Mouse (Mus musculus) E14TG2a.4 (cell line): ENCODE measurements around the gene Lsm10.

ENCODE experiments used
- H3K27me3 ChIP-seq: 2 replicates; pipeline ENCODE4 v1.6.1; 2014; ENCODE audit warnings: low read length, control low read depth; ENCODE audit not compliant: insufficient read depth
- H3K36me3 ChIP-seq: 2 replicates; pipeline ENCODE4 v1.6.1; 2014; ENCODE audit warnings: low read length, control low read depth; ENCODE audit not compliant: insufficient read depth
- H3K4me1 ChIP-seq: replicated peaks from 2 replicates; pipeline ENCODE4 v1.6.1; 2014; ENCODE audit warnings: low read depth, low read length, control low read depth
- H3K4me3 ChIP-seq: replicated peaks from 2 replicates; pipeline ENCODE4 v1.5.1; 2014; ENCODE audit warnings: mild to moderate bottlenecking, low read length
- H3K9me3 ChIP-seq: 2 replicates; pipeline ENCODE4 v1.6.1; 2014; ENCODE audit warnings: low read length, control low read depth
- CTCF ChIP-seq: conservative IDR thresholded peaks from 2 replicates; pipeline ENCODE4 v1.5.1; 2014; ENCODE audit warnings: low read length
- NANOG ChIP-seq: IDR thresholded peaks from 2 replicates; pipeline ENCODE4 v1.6.1; 2014; ENCODE audit warnings: borderline replicate concordance, low read length, mixed read lengths
- POU5F1 ChIP-seq: IDR thresholded peaks from 2 replicates; pipeline ENCODE4 v1.6.1; 2014; ENCODE audit warnings: low read length, borderline replicate concordance

The Lsm10 gene

DNA sequence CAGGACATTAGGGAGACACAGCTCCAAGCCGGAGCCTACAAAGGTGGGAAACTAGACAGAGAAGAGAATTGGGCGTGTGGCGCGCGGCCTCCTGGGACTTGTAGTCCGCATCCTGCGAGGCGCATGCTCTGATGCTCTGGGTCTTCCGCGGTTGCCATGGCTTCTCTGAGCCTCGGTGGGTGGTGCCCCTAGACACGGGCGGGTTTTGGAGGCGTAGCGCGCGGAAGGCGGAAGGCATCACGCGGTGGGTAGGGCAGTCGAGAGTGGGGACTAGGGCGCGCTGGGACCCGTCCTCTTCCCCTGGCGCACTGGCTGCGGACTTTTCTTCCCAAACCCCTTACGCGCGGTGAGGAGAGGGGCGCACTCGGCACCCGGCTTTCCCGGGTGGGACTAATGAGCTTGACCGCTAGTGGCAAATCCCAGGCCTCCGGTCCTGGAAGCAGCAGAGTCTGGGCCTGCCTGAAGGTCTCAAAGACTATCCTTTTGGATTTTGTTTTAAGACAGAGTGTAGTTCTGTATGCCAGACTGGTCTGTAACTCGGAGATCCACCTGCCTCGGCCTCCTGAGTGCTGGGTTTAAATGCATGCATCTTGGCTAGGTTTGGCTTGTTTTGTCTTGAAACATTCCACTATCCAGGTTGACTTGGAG is at the start of gene Lsm10:
Gene Lsm10 (plus strand): TSS at position 160 of the 648 bp plus-strand sequence.
- peaks cover 39% of the 10 kb centered on the region for H3K36me3 ChIP-seq
- peak within 1 kb of the TSS; percentile 90 for H3K4me3 ChIP-seq
- H3K27me3 ChIP-seq, result no peaks in the 10 kb centered on the region
- no peaks in the 10 kb centered on the region for H3K9me3 ChIP-seq
- H3K4me1 ChIP-seq, result peaks cover 45% of the 10 kb centered on the region
- TF ChIP-seq CTCF (no peak), POU5F1 (no peak), NANOG (no peak)

DNA sequence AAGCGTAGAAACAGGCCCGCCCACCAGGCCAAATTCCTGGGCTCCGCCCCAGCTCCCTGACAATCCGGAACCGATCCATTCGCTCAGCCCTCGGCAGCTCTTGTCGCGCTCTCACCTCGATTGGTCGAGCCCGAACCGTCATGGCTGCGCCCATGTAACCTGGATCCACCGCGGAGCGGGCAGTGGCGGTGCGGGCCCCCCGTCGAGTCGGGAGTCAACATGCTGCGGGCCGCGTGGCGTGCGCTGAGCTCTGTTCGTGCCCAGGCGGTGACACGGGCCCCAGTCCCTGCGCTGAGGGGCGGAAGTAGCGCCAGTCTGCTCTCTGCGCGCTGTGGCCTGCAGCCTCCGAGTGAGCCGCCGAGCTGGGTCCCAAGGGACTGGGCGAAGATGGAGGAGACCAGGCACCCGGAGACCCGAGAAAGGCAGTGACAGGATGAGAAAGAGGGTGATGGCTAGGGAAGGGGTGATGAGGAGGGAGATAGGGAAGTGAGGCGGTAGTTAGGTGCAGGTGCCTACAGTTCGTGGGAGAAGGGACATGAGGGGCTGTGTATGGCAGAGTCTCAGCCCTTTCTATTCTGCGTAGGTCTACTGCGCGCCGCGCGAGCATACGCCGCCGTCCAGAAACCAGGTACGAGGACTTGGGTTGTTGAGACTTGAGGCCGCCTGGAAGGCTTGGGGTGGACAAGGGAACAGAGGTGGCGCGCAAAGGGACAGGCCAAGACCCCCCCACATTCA is 49.4 kb upstream of the Lsm10 start, which contains the start of gene Mrps15:
Gene Mrps15 (plus strand): TSS at position 75 of the 735 bp plus-strand sequence.
- H3K4me1 ChIP-seq, result peaks cover 23% of the 10 kb centered on the region
- peak within 1 kb of the TSS; percentile 100 for H3K4me3 ChIP-seq
- no peak for TF ChIP-seq NANOG
- no peaks in the 10 kb centered on the region for H3K27me3 ChIP-seq
- no peaks in the 10 kb centered on the region for H3K9me3 ChIP-seq
- peaks cover 30% of the 10 kb centered on the region for H3K36me3 ChIP-seq

DNA sequence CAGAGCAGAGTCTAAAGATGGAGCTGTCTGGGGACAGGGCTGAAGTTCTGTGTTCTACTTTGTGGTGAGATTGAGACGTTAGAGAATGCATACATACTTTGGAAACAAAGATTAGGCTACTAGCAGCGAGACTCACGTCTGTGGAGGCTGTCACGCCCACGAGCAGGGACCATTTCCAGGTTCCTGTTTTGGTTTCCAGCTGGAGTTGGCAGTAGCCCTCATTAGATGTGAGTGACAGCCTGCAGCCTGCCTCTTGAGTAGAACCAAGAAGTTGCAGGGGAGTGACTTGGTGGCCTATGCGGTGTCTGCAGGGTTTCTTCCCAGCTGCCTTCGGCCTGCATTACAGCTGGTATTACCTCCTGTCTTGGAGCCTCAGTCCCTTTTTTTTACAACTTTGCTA is 44.8 kb upstream of the Lsm10 start:
- H3K9me3 ChIP-seq, result no peaks in the 10 kb centered on the region
- peaks cover 76% of the 10 kb centered on the region for H3K36me3 ChIP-seq
- H3K4me1 ChIP-seq, result peaks cover 35% of the 10 kb centered on the region
- H3K4me3 ChIP-seq, result no peak overlapping the region
- TF ChIP-seq NANOG, result no peak
- no peak for TF ChIP-seq POU5F1
- TF ChIP-seq CTCF, result no peak
- no peaks in the 10 kb centered on the region for H3K27me3 ChIP-seq

DNA sequence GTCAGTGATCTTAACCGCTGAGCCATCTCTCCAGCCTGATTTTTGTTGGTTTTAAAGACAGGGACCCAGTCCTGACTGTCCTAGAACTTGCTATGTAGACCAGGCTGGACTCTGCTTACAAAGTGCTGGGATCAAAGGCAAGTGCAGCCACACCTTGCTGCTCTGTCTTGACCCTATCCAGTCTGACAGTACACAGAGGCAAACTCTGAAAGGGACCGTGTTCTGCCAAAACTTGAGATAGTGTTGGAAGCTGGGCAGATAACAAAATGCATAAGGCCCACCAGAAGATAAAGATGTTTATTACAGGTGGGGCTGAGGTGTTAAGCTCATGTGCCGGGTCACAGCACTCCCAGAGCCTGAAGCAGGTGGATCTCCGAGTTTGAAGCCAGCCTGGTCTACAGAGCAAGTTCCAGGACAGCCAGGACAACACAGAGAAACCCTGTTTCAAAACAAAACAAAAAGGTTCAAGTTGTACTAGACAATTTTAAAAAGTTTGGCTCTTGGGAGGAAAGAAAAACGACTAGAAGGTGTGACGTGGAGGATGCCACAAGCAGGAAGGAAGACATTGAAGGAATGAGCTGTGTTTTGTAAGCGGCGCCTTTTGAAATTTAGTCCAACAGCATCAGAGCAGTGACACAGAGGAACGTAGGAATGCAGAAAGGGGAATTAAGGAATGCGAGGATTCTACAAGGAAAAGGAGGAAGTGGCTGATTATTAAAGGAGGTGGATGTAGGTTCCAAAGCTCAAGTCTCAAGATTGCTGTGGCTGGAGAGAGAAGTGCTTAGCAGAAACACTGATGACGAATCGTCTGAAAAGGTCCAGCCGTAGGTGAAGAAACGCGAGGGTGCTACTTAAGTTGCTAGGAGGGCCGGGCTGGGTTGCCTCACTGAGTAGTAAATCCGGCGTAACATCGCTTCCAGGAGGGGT is 39.0 kb upstream of the Lsm10 start:
- Histone ChIP-seq H3K9me3 (no peaks in the 10 kb centered on the region), H3K36me3 (peaks cover 43% of the 10 kb centered on the region), H3K4me1 (peaks cover 40% of the 10 kb centered on the region), H3K4me3 (peak overlapping the region; percentile 87), H3K27me3 (no peaks in the 10 kb centered on the region)
- TF ChIP-seq POU5F1 (no peak), CTCF (no peak), NANOG (no peak)

DNA sequence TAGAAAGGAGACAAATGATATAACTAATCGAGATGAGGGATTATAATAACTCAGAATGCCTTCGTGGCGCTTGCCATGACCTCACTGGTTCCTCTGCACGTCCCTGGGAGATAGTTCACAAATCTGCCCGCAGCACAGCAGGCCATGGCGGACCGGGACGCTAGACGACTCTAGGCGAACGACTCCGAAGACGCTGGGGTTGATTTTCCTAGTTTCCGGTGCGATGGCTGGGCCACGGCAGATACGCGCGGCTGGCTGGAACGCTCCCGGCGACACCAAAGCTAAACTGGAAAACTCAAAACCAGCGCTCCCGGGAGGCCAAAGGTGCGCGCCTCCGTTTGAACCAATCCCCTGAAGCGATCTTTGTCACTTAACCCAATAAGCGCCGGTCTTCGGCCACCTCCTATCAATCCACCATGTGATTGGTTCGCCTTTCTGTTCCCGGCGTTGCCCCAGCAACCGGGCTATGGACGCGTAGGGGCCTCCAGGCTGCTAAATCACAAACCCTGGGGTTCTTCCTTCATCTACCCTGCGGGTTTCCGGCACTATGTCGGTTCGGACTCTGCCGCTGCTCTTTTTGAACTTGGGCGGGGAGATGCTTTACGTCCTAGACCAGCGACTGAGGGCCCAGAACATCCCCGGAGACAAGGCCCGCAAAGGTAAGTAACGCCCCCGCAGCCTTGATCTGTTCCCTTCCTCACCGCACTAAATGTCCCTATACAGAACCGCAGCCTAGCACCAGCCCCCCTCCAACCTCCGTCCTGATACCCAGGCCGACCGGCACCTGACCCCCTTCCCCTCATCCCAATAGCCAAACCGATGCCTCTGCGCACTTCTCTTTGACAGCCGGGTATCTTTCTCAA is 38.1 kb upstream of the Lsm10 start, which contains the start of gene Oscp1:
Gene Oscp1 (plus strand): TSS at position 432 of the 863 bp plus-strand sequence.
- Histone ChIP-seq H3K4me1 (peaks cover 36% of the 10 kb centered on the region), H3K36me3 (peaks cover 34% of the 10 kb centered on the region), H3K27me3 (no peaks in the 10 kb centered on the region), H3K9me3 (no peaks in the 10 kb centered on the region), H3K4me3 (peak within 1 kb of the TSS; percentile 87)
- TF ChIP-seq CTCF (no peak), NANOG (no peak), POU5F1 (no peak)

DNA sequence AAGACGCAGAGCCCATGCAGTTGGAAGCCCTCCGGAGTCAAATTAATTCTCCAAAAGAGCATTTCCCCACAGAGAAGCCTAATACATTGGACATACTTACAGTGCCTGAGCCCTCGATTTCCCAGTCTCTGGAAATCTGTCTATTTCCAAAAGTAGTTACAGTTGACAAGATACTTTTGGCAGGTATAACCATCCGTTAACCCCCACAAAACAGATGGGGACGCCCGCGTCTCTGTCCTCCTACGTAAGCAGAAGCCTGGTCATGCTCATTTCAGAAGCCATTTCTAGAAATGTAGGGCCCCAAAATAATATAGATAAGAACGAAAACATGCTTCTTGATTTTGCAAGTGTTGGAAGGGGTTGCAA is 37.4 kb upstream of the Lsm10 start:
- Histone ChIP-seq H3K4me3 (peak overlapping the region; percentile 87), H3K27me3 (no peaks in the 10 kb centered on the region), H3K9me3 (no peaks in the 10 kb centered on the region), H3K4me1 (peaks cover 29% of the 10 kb centered on the region), H3K36me3 (peaks cover 28% of the 10 kb centered on the region)
- no peak for TF ChIP-seq POU5F1
- TF ChIP-seq CTCF, result no peak
- TF ChIP-seq NANOG, result no peak

DNA sequence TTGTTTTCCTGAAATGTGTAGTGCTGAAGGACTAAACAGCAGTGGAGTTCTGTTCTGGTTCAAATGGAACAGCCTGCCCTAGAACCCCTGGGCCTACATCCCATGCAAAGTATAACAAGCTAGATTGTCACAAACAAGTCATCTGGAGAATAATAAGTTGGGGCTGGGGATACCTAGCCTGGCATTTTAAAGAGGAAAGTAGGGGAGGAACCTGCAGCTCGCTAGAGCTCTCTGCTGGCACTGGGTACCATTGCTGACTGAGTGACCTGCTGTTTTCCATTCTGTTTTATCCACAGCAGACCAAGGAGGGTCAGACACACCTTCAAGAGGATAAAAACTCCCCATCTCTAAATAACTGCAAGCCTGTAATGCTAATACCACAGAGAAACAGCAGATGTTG is 33.6 kb upstream of the Lsm10 start:
- TF ChIP-seq POU5F1, result no peak
- peak; percentile 71 for TF ChIP-seq CTCF
- TF ChIP-seq NANOG, result no peak
- H3K4me3 ChIP-seq, result no peak overlapping the region
- H3K36me3 ChIP-seq, result no peaks in the 10 kb centered on the region
- no peaks in the 10 kb centered on the region for H3K9me3 ChIP-seq
- H3K4me1 ChIP-seq, result peaks cover 14% of the 10 kb centered on the region
- H3K27me3 ChIP-seq, result no peaks in the 10 kb centered on the region
